Mouse (Mus musculus) neutrophil, adult 83 days (primary cell): ENCODE results near the gene Shisa7. TPM values are rescaled to one million over a fixed set of nuclear protein-coding genes. Genes with fewer than 3 reads are reported as not detected.

ENCODE experiments used
- total RNA-seq, 2 experiments: library from RNA; stranded (reverse); gene quantifications; one replicate each; pipeline ENCODE4 v1.2.4; 2023

Gene Shisa7
- total RNA-seq = not detected

GRCm38 (mm10) chr7:4844245-4844916, at the start of gene Shisa7:
Shisa7 (minus strand) TSS chr7:4844696.

GRCm38 (mm10) chr7:4876753-4877221, 32.3 kb upstream of the Shisa7 start, which contains the start of gene Isoc2a:
Isoc2a (plus strand) TSS chr7:4877153.

GRCm38 (mm10) chr7:4870133-4870532, 25.6 kb upstream of the Shisa7 start, which contains the start of gene Isoc2b:
Isoc2b (minus strand) TSS chr7:4870258.

GRCm38 (mm10) chr7:4812303-4813104, 32.0 kb downstream of the Shisa7 start, which contains the start of gene Ube2s:
Ube2s (minus strand) TSS chr7:4812590.

GRCm38 (mm10) chr7:4792278-4793212, 52.0 kb downstream of the Shisa7 start, which contains the start of gene Rpl28:
Rpl28 (plus strand) TSS chr7:4792874.

GRCm38 (mm10) chr7:4789436-4789935, 55.0 kb downstream of the Shisa7 start, which contains the start of gene Tmem238:
Tmem238 (minus strand) TSS chr7:4789656.

GRCm38 (mm10) chr7:4782759-4783158, 61.7 kb downstream of the Shisa7 start, which contains the start of the genes Il11 and Tmem190:
Il11 (minus strand) TSS chr7:4782859.
Tmem190 (plus strand) TSS chr7:4782937.

Other genes starting within 250 kb of the Shisa7 start
- not detected for gene Ptprh, start 240.7 kb downstream of the Shisa7 start, total RNA-seq
- gene Tmem86b, start 213.3 kb downstream of the Shisa7 start, total RNA-seq = 10 to 100 TPM; 22.9 to 23.5 TPM
- gene Ppp6r1, start 185.7 kb downstream of the Shisa7 start, total RNA-seq = 100 to 1,000 TPM; 149 to 155 TPM
- 10 to 100 TPM; 15.7 to 22.2 TPM for gene Hspbp1, start 159.6 kb downstream of the Shisa7 start, total RNA-seq
- under 1 TPM in 1 of 2 experiments, not detected in 1; 0.28 TPM for gene Brsk1, start 154.1 kb downstream of the Shisa7 start, total RNA-seq
- gene Tmem150b, start 119.4 kb downstream of the Shisa7 start, total RNA-seq = 10 to 100 TPM; 20.0 to 21.3 TPM
- gene Kmt5c, start 104.6 kb downstream of the Shisa7 start, total RNA-seq = 100 to 1,000 TPM; 113 TPM
- gene Cox6b2, start 91.6 kb downstream of the Shisa7 start, total RNA-seq = 10 to 100 TPM; 36.5 to 36.7 TPM
- gene Fam71e2, start 73.4 kb downstream of the Shisa7 start, total RNA-seq = not detected
- gene Il11, start 61.8 kb downstream of the Shisa7 start, total RNA-seq = not detected
- not detected for gene Tmem190, start 61.8 kb downstream of the Shisa7 start, total RNA-seq
- 1 to 10 TPM; 2.1 to 2.4 TPM for gene Tmem238, start 55.0 kb downstream of the Shisa7 start, total RNA-seq
- gene Rpl28, start 51.8 kb downstream of the Shisa7 start, total RNA-seq = 1,000 to 10,000 TPM in 1 of 2 experiments, 100 to 1,000 TPM in 1; 932 to 1,065 TPM
- gene Ube2s, start 32.1 kb downstream of the Shisa7 start, total RNA-seq = 100 to 1,000 TPM; 229 to 230 TPM
- gene Isoc2b, start 25.6 kb upstream of the Shisa7 start, total RNA-seq = 1 to 10 TPM; 4.5 to 7.4 TPM
- 1 to 10 TPM; 5.8 to 7.4 TPM for gene Isoc2a, start 32.5 kb upstream of the Shisa7 start, total RNA-seq
- not detected for gene Gm36210, start 61.8 kb upstream of the Shisa7 start, total RNA-seq
- gene Zfp628, start 70.5 kb upstream of the Shisa7 start, total RNA-seq = 10 to 100 TPM; 12.6 to 13.0 TPM
- gene Nat14, start 77.3 kb upstream of the Shisa7 start, total RNA-seq = 1 to 10 TPM; 2.3 to 3.0 TPM
- under 1 TPM; 0.07 to 0.42 TPM for gene Ssc5d, start 81.1 kb upstream of the Shisa7 start, total RNA-seq
- not detected for gene Sbk2, start 119.7 kb upstream of the Shisa7 start, total RNA-seq
- gene Sbk3, start 126.5 kb upstream of the Shisa7 start, total RNA-seq = not detected
- 1 to 10 TPM; 4.7 to 5.2 TPM for gene Zfp579, start 151.5 kb upstream of the Shisa7 start, total RNA-seq
- 10 to 100 TPM; 13.7 to 14.8 TPM for gene Zfp524, start 169.7 kb upstream of the Shisa7 start, total RNA-seq
- gene Fiz1, start 170.0 kb upstream of the Shisa7 start, total RNA-seq = 10 to 100 TPM; 26.8 to 27.6 TPM
- gene Gm44973, start 170.8 kb upstream of the Shisa7 start, total RNA-seq = not detected
- gene Zfp865, start 175.7 kb upstream of the Shisa7 start, total RNA-seq = 10 to 100 TPM; 28.4 to 28.5 TPM
- under 1 TPM; 0.42 to 0.70 TPM for gene Ccdc106, start 175.9 kb upstream of the Shisa7 start, total RNA-seq
- under 1 TPM in 1 of 2 experiments, not detected in 1; 0.71 TPM for gene 4632433K11Rik, start 189.4 kb upstream of the Shisa7 start, total RNA-seq
- 1 to 10 TPM; 2.1 to 2.6 TPM for gene Zfp784, start 193.8 kb upstream of the Shisa7 start, total RNA-seq
- not detected for gene Zfp580, start 206.8 kb upstream of the Shisa7 start, total RNA-seq
- gene U2af2, start 217.4 kb upstream of the Shisa7 start, total RNA-seq = 100 to 1,000 TPM; 211 to 222 TPM
- gene Epn1, start 235.5 kb upstream of the Shisa7 start, total RNA-seq = 100 to 1,000 TPM; 143 to 145 TPM